Mouse (Mus musculus) inflammation-experienced regulatory T-cells (primary cell): ENCODE data around the gene Knl1. TPM values are rescaled to one million over a fixed set of nuclear protein-coding genes. Genes with fewer than 3 reads are reported as not detected.

ENCODE experiments used
- polyA plus RNA-seq, 2 experiments: library from polyadenylated mRNA; unstranded; fragments of 100-300 nt; shearing (Covaris generic); gene quantifications; one replicate each; pipeline ENCODE4 v1.2.1; 2017

Gene Knl1
- polyA plus RNA-seq, result under 1 TPM; 0.52 to 0.94 TPM

DNA sequence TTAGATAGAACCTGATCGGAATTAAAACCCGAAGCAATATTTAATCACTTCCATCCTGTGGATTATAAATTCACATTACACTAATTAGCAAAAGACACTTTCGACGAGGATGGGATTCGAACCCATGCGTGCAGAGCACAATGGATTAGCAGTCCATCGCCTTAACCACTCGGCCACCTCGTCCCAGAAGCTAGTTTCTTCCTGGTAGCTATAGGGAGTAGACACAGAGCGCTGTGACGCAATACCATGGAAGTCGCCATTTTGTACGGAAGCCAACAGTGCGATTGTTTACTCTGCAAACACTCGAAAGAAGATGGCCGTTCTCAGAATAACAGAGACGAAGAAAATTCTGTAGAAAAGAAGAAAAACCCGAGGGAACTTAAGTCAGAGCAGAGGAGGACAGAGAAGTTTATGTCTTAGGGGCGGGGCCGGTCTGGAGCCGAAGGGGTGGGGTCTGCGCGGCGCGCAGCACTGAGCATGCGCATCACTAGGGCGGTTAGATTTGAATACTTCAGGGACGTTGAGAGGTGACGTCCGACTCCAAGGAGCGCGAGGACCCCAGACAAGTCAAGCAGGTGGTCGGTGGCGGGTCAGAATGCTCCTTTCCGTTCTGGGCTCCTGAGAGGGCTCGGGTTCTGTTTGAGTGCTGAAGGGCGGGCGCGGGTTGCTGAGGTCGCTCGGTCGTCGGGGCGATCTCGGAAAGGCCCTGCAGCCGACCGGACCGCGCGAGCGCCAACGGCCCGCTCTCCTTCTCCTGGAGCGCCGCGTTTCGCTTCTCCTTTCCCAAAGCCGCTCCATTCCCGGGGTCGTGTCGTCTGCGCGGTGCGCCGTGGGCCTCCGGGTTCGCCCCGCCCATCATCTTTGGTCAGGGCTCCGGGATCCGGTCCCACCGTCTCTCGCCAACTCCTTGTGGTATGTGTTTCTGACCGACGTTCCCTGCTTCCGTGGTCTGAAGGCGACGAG lies at the start of gene Knl1:
Gene Knl1, plus strand, starts transcription at position 471 of the 963 bp plus-strand sequence.

DNA sequence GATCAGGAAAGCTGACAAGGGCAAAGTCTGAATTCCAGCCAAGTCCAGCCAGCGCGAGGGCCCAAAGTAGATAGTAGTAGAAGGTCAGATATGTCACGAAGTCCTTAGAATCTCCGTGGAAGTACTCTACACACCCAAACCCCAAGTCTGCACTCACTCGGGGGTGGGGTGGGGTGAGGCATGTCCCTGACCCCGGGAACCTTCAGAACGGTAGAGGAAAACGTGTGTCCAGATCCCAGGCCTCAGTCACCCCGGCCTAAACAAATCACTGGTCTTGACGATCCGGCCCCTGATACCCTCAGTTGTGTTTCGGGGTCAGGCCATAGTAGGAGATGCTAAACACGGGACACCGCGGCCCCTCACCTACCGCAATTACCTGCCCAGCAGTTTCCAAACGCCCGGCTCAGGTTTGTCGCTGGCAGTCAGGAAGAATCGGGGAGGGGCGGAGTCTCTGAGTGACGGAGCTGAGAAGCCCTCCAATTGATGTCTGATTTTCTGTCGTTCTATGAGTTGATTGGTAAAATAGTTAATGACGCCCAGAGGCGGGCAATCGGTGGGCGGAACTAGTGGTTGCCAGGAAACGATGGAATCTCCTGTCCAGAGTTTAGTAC lies 17.9 kb upstream of the Knl1 start, which contains the start of gene Ccdc32:
Gene Ccdc32, minus strand, starts transcription at position 453 of the 611 bp plus-strand sequence.

DNA sequence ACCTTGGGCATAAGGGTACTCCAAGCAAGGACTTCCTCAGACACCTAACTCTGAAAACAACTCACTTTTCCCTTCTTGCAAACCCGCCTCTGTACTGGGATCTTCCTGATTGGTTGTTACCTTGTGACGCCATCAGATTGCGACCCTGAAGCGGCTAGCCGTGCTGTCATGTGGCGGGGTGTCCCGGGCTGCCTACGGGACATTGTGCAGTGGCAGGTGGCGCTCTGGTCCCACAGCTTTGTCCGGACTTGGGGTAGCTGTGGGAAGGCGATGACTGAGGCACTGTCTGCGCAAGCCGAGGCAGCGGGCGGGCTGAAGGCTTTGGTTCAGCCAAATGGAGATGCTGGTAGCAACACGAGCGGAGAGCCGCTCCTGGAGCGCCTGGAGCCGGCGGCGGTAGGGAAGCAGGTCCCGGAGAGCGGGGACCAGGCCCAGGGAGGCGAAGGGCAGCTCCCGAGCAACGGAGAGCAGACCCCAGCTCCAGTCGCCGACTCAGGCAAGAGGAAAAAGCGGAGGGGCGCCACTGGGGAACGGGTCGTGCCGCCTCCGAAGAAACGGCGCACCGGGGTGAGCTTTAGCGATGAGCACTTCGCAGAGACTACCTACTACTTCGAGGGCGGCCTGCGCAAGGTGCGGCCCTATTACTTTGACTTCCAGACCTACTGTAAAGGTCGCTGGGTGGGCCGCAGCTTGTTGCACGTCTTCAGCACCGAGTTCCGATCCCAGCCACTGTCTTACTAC lies 12.1 kb upstream of the Knl1 start, which contains the start of gene Rpusd2:
Gene Rpusd2, plus strand, starts transcription at position 135 of the 741 bp plus-strand sequence.

DNA sequence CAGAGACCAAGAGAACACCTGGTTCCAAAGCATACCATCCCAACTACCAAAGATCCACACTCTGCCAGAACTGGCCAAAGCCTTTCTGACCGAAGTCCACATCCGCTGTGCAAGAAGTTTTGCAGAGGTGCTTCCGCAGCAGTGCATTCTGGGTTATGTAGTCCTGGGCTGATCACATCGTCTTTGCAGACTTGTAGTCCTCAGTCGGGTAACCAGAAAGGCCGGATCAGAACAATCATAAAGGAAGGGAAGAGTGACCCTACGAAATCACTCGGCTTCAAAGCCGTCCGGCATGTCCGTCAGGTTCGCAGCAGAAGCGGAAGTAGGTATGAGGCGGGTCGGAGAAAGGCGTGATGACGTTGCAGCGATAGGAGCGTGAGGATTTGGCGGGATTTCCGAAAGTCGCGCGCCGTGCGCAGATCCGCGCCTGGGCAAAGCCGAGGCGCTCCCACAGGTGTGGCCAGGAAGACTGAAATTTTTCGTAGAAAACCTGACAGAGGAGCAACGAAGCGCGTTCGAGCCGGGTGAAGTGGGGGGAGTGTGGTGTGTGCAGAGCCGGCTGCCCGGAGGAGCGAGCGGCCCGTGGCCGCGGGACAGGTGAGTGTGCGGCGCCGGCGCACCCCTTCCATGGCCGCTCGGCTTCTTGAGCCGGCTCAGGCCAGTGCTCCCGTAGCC lies 65.7 kb downstream of the Knl1 start, which contains the start of gene Rad51:
Gene Rad51, plus strand, starts transcription at position 356 of the 675 bp plus-strand sequence.

Other genes starting within 250 kb of the Knl1 start
- 10 to 100 TPM in 1 of 2 experiments, 1 to 10 TPM in 1; 9.2 to 14.6 TPM for gene Knstrn, start 233.1 kb upstream of the Knl1 start, polyA plus RNA-seq
- gene Ivd, start 185.2 kb upstream of the Knl1 start, polyA plus RNA-seq, result 10 to 100 TPM; 60.4 to 62.3 TPM
- 10 to 100 TPM; 18.1 to 22.5 TPM for gene Bahd1, start 146.7 kb upstream of the Knl1 start, polyA plus RNA-seq
- 1 to 10 TPM; 4.5 to 7.9 TPM for gene Chst14, start 120.6 kb upstream of the Knl1 start, polyA plus RNA-seq
- 10 to 100 TPM; 20.8 to 30.6 TPM for gene Ccdc32, start 17.7 kb upstream of the Knl1 start, polyA plus RNA-seq
- gene Rpusd2, start 12.3 kb upstream of the Knl1 start, polyA plus RNA-seq, result 1 to 10 TPM; 1.2 to 3.8 TPM
- gene Rad51, start 65.7 kb downstream of the Knl1 start, polyA plus RNA-seq, result 1 to 10 TPM; 3.6 to 3.8 TPM
- 10 to 100 TPM; 22.2 to 26.8 TPM for gene Rmdn3, start 109.9 kb downstream of the Knl1 start, polyA plus RNA-seq
- under 1 TPM; 0.34 to 0.60 TPM for gene Gchfr, start 120.7 kb downstream of the Knl1 start, polyA plus RNA-seq
- gene Gm14137, start 127.4 kb downstream of the Knl1 start, polyA plus RNA-seq, result under 1 TPM; 0.70 to 0.83 TPM
- gene Zfyve19, start 161.5 kb downstream of the Knl1 start, polyA plus RNA-seq, result 10 to 100 TPM; 40.0 to 50.1 TPM
- gene Dnajc17, start 161.7 kb downstream of the Knl1 start, polyA plus RNA-seq, result 10 to 100 TPM; 22.5 to 35.9 TPM
- not detected for gene Ppp1r14d, start 182.8 kb downstream of the Knl1 start, polyA plus RNA-seq
- under 1 TPM in 1 of 2 experiments, not detected in 1; 0.81 TPM for gene Spint1, start 190.2 kb downstream of the Knl1 start, polyA plus RNA-seq
- gene Rhov, start 224.2 kb downstream of the Knl1 start, polyA plus RNA-seq, result under 1 TPM in 1 of 2 experiments, not detected in 1; 0.78 TPM
- gene Vps18, start 241.6 kb downstream of the Knl1 start, polyA plus RNA-seq, result 10 to 100 TPM; 11.3 to 12.6 TPM